Mouse (Mus musculus) intestine, embryonic 14.5 days (tissue): ENCODE data around the gene Slc9a2. TPM values are rescaled to one million over a fixed set of nuclear protein-coding genes. Genes with fewer than 3 reads are reported as not detected.
"Not testable (repeated sequence)": the region's sequence is repeated elsewhere in the genome, so short reads cannot be mapped to it uniquely, and the experiment has no call there.

Source experiments
- ATAC-seq: fragments of 200-750 bp; cut with Nextera tagmentation; replicated peaks from 2 replicates; pipeline ENCODE4 v1.8.0; 2017; ENCODE audit warnings: low read depth, moderate number of reproducible peaks, moderate TSS enrichment, moderate library complexity; ENCODE audit not compliant: low FRiP score, low TSS enrichment
- DNase-seq: peaks from one replicate; pipeline ENCODE4 v3.0.0-alpha.2; 2018; ENCODE audit warnings: low spot score
- H3K27ac ChIP-seq: fragments of 300-500 bp; sonication (generic); 2 replicates; pipeline ENCODE4 v1.5.1; 2014; ENCODE audit warnings: low read depth, mild to moderate bottlenecking, control low read depth
- H3K27me3 ChIP-seq: fragments of 300-500 bp; sonication (generic); replicated peaks from 2 replicates; pipeline ENCODE4 v1.6.1; 2014; ENCODE audit warnings: low read length, control low read depth; ENCODE audit not compliant: control insufficient read depth, insufficient read depth
- H3K36me3 ChIP-seq: fragments of 300-500 bp; sonication (generic); 2 replicates; pipeline ENCODE4 v1.6.1; 2014; ENCODE audit warnings: low read length, control low read depth; ENCODE audit not compliant: control insufficient read depth, insufficient read depth
- H3K4me1 ChIP-seq: fragments of 300-500 bp; sonication (generic); replicated peaks from 2 replicates; pipeline ENCODE4 v1.6.1; 2014; ENCODE audit warnings: low read length, control low read depth, mixed read lengths; ENCODE audit not compliant: control insufficient read depth, insufficient read depth
- H3K4me2 ChIP-seq: fragments of 300-500 bp; sonication (generic); 2 replicates; pipeline ENCODE4 v1.6.1; 2014; ENCODE audit warnings: low read length
- H3K4me3 ChIP-seq: fragments of 300-500 bp; sonication (generic); 2 replicates; pipeline ENCODE4 v1.5.1; 2014; ENCODE audit warnings: low read depth, low read length, control low read depth, mixed read lengths
- H3K9ac ChIP-seq: fragments of 300-500 bp; sonication (generic); 2 replicates; pipeline ENCODE4 v1.6.1; 2014; ENCODE audit warnings: mild to moderate bottlenecking, low read length
- H3K9me3 ChIP-seq: fragments of 300-500 bp; sonication (generic); 2 replicates; pipeline ENCODE4 v1.6.1; 2016; ENCODE audit warnings: low read length, control low read depth; ENCODE audit not compliant: control insufficient read depth
- WGBS: fragments of 180-500 bp; shearing (Covaris S2); extraction: QIAGEN DNeasy Blood & Tissue Kit; methylation state at CpG from one replicate; pipeline ENCODE4 v1.1.7; 2014; 5-methylcytosine and 5-hydroxymethylcytosine counted together
- polyA plus RNA-seq: library from polyadenylated mRNA; unstranded; fragments of >200 nt; fragmentation: Nextera tagmentation; extraction: Ambion mirVana; gene quantifications from 2 replicates; pipeline ENCODE4 v1.2.1, GENCODE M21; 2014

The Slc9a2 gene
- polyA plus RNA-seq, 1 experiment from 2014 or later: 0.20 TPM

DNA sequence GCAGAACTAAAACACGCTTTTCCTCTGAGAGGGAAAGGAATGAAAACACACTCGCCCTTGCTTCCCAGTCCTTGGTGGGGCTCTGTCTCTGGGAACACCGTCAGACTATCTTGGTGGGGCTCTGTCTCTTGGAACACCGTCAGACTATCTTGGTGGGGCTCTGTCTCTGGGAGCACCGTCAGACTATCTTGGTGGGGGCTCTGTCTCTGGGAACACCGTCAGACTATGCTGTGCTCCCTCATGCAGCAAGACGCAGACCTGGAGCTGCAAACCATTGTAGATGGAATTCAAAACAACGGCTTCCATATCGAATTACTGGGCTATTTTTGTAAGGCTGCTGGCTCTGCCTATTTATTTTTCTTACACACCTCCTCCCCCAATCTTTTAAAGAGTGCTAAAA, 20.9 kb upstream of the Slc9a2 start:
- H3K36me3 ChIP-seq: no peaks in the 10 kb centered on the region
- DNase-seq (no peak), ATAC-seq (no peak)
- 0 out of 2 replicates have a peak overlapping the region, but pooled peaks have one; percentile 23 for H3K4me2 ChIP-seq
- 39% methylated on average over 9 of the region's 9 CpGs for WGBS
- H3K9me3 ChIP-seq: no peaks in the 10 kb centered on the region
- no peak overlapping the region for H3K27ac ChIP-seq
- no peak overlapping the region for H3K4me3 ChIP-seq
- peaks cover 5% of the 10 kb centered on the region; the same call in 1 of the 2 replicates for H3K4me1 ChIP-seq
- no peaks in the 10 kb centered on the region for H3K27me3 ChIP-seq
- H3K9ac ChIP-seq: no peak overlapping the region

DNA sequence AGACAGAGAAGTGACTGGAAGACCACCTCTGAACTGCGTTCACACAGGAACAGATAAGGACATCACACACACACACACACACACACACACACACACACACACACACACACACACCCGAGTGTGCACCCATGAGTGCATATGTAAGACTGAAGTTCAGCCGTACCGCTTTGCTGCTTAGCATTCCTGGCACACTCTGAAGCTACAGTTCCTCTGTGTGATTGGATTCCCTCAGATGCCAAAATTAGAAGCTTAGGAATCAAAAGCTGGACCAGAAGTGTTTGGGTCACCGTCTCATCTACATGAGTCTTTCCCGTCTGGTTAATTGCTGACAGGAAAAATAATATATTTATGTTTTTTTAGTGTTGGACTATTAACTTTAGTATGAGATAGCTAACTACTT, 19.5 kb upstream of the Slc9a2 start:
- no peak overlapping the region for H3K27ac ChIP-seq
- WGBS: 86% methylated on average over 6 of the region's 6 CpGs
- no peak for ATAC-seq
- H3K36me3 ChIP-seq: no peaks in the 10 kb centered on the region
- DNase-seq: no peak
- no peak overlapping the region for H3K4me3 ChIP-seq
- peaks cover 5% of the 10 kb centered on the region; the same call in 1 of the 2 replicates for H3K4me1 ChIP-seq
- H3K4me2 ChIP-seq: no peak overlapping the region
- H3K9me3 ChIP-seq: no peaks in the 10 kb centered on the region
- no peaks in the 10 kb centered on the region for H3K27me3 ChIP-seq
- H3K9ac ChIP-seq: no peak overlapping the region

DNA sequence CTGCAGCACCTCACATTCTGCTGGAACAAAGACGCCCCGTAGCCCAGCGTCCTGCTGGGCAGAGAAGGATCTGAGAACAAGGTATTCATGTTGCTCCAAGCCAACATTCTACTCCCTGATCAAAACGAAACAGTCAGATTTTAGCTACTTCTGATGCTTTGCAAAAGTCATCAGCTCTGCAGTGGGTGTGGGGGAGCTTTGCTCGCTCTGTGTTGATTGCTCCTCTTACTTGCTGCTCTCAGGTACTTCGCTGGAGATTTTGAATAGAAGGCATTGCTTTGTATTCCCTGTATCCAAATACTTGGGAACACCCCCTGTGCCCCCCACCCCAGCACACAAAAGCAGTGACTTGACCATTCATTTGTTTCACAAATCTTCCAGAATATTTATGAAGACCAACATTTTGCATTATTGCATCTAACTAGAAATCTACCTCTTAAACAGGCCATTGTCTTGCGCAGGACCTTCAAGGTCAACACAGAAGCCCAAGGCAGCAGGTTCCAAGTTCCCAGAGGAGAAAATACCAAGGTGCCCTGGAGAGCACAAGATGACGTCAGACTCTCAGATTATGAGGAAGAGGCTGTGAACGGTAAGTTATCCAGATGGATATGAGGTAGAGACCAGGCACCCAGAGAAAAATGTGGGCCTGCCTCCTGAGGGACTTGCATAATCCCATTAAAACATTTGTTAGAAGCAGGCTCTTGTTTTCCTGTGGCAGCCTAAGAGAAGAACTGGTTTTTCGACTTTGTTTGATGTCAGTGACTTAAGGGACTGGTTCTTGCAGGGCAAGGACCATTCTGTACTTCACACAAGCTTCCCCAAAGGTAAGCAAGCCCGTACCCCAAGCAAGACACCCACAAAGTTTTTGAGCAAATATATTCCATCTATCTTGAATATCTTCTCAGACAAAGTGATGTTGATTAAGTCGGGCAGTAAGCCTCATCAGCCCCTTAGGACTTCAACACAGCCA, 14.7 kb upstream of the Slc9a2 start:
- no peak overlapping the region for H3K4me2 ChIP-seq
- no peaks in the 10 kb centered on the region for H3K4me1 ChIP-seq
- H3K4me3 ChIP-seq: no peak overlapping the region
- ATAC-seq (no peak), DNase-seq (no peak)
- WGBS: 33% methylated on average over 12 of the region's 12 CpGs
- no peak overlapping the region for H3K27ac ChIP-seq
- H3K9ac ChIP-seq: no peak overlapping the region
- H3K27me3 ChIP-seq: no peaks in the 10 kb centered on the region
- H3K36me3 ChIP-seq: no peaks in the 10 kb centered on the region
- H3K9me3 ChIP-seq: no peaks in the 10 kb centered on the region

DNA sequence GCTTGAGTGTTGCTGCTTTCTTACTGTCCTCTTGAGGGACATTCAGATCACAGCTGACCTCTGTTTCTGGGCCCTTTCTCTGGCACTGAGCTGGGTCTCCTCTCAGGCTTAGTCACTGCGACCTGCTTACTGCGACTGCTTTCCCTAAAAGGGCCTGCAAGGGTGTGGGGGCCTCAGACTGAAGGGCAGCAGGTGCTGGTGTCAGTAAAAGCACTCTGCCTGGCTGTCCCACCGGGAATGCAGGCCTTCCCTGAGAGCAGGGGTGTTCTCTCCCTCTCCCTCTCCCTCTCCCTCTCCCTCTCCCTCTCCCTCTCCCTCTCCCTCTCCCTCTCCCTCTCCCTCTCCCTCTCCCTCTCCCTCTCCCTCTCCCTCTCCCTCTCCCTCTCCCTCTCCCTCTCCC, 12.9 kb upstream of the Slc9a2 start:
- not testable (repeated sequence) for H3K36me3 ChIP-seq, H3K4me3 ChIP-seq, H3K9me3 ChIP-seq, H3K4me1 ChIP-seq, H3K9ac ChIP-seq, ATAC-seq, DNase-seq, H3K27me3 ChIP-seq, H3K4me2 ChIP-seq, H3K27ac ChIP-seq
- 9% methylated on average over 3 of the region's 3 CpGs for WGBS

DNA sequence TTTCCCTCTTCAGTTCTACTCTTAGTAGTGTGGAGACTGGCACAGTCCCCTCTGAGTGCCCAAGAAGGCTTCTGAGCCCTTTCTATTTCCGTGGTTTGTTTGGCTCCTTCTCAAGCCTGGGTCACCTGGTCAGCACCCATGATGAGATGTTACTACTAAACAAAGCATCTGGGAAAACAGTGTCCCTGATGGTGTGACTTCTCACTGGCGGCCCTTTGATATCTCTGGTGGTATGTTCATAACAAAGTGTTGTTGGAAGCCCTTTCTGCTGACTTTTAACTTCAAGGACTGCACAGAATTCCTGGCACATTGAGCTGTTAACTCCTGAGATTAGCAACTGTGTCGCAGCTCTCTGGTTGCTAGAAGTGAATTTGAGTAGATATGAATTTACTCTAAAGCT, 10.3 kb upstream of the Slc9a2 start:
- H3K27ac ChIP-seq: no peak overlapping the region
- 82% methylated on average over 3 of the region's 3 CpGs for WGBS
- no peak overlapping the region for H3K4me2 ChIP-seq
- DNase-seq: no peak
- no peak overlapping the region for H3K4me3 ChIP-seq
- no peaks in the 10 kb centered on the region for H3K36me3 ChIP-seq
- no peaks in the 10 kb centered on the region for H3K9me3 ChIP-seq
- no peak overlapping the region for H3K9ac ChIP-seq
- no peaks in the 10 kb centered on the region for H3K4me1 ChIP-seq
- H3K27me3 ChIP-seq: no peaks in the 10 kb centered on the region
- ATAC-seq: no peak

DNA sequence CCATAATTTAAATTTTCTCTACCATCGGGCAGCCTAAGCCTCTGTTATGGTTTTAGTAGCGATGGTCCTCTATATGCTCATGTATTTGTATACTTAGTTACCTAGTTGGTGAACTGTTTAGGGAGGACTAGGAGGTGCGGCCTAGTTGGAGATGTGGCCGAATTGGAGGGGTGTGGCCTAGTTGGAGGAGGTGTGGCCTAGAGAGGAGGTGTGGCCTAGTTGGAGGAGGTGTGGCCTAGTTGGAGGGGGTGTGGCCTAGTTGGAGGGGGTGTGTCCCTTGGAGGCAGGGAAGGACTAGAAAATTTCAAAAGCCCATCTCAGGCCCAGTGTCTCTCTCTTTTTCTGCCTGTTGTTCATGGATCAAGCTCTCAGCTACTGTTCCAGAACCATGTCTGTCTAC, 8.9 kb upstream of the Slc9a2 start:
- no peaks in the 10 kb centered on the region for H3K27me3 ChIP-seq
- no peak overlapping the region for H3K27ac ChIP-seq
- H3K4me2 ChIP-seq: no peak overlapping the region
- ATAC-seq (no peak), DNase-seq (peak; percentile 38)
- no peaks in the 10 kb centered on the region for H3K4me1 ChIP-seq
- H3K9ac ChIP-seq: no peak overlapping the region
- 90% methylated on average over 4 of the region's 4 CpGs for WGBS
- no peak overlapping the region for H3K4me3 ChIP-seq
- H3K36me3 ChIP-seq: no peaks in the 10 kb centered on the region
- no peaks in the 10 kb centered on the region for H3K9me3 ChIP-seq

DNA sequence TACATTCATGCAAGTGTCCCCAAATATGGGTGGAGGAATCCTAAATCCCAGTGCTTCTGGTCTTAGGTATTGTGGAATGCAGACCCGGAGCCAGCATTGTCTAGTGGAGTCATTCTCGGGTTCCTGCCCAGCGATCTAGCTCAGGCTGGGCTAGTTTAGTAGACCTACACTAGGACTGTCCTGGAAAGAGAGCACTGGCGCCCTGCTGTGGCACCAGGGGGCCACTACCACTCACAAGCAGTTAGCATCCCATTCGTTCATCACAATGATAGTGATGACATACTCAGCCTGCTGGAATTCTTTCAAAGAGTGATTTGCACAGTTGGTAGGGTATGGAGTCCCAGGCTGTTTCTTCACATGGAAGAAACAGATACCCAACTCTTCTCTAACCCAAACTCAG, 3.1 kb upstream of the Slc9a2 start:
- Histone ChIP-seq H3K36me3 (no peaks in the 10 kb centered on the region), H3K9me3 (no peaks in the 10 kb centered on the region), H3K27me3 (peaks cover 51% of the 10 kb centered on the region), H3K4me3 (no peak overlapping the region), H3K27ac (no peak overlapping the region), H3K4me2 (no peak overlapping the region), H3K9ac (no peak overlapping the region), H3K4me1 (0 out of 2 replicates have a peak, but pooled peaks cover 6% of the 10 kb centered on the region)
- WGBS: 47% methylated on average over 5 of the region's 5 CpGs
- no peak for ATAC-seq
- peak; percentile 33 for DNase-seq

DNA sequence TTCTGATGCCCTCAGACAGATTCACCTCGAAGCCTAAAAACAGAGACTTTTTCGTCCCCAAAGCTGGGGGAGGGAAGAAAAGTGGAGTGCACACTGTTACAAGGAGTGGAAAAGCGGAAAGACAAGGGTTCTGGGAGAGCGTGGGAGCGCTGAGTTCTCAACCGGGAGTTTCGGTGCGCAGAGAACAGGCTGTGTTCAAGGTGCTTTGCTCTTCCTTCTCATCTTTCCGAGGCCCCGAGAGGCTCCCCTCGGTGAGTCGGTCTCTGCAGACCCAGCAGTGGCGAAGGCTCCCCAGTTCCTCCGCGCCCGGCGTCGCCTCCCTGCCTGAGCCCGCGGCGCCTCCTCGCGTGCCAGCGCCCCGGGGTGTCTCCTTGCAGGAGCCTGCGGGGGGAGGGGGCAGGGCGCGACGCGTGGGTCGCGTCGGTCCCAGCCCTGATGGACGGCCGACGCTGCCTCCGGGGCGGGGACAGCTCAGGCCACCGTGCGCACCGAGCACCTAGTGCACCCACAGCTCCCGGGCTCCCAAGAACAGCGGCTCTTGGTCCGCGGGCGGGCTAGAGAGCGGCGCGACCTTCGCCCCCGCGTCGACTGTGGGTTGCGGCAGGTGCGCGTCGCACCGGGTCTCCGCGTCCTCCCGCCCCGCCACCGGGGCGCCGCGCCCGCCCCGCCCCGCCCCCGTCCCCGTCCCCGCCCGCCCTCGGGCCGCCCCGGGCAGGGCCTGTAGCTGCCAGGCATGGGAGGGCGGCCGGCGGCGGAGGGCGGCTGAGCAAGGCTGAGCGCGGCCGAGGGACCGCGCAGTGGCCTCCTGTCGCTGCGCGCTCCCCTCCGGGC, 709 bp downstream of the Slc9a2 start:
- peak overlapping the region; percentile 27; the same call in 1 of the 2 replicates for H3K9ac ChIP-seq
- peak; percentile 76 for DNase-seq
- H3K36me3 ChIP-seq: no peaks in the 10 kb centered on the region
- under 1% methylated on average over 67 of the region's 90 CpGs for WGBS
- H3K27ac ChIP-seq: no peak overlapping the region
- 0 out of 2 replicates have a peak, but pooled peaks cover 6% of the 10 kb centered on the region for H3K4me1 ChIP-seq
- H3K4me3 ChIP-seq: peak overlapping the region; percentile 53
- H3K4me2 ChIP-seq: peak overlapping the region; percentile 99
- no peaks in the 10 kb centered on the region for H3K9me3 ChIP-seq
- ATAC-seq: peak; percentile 75
- peaks cover 65% of the 10 kb centered on the region for H3K27me3 ChIP-seq
